10 mouse cellular contexts compared by ENCODE assay signal in the genomic region with DNA sequence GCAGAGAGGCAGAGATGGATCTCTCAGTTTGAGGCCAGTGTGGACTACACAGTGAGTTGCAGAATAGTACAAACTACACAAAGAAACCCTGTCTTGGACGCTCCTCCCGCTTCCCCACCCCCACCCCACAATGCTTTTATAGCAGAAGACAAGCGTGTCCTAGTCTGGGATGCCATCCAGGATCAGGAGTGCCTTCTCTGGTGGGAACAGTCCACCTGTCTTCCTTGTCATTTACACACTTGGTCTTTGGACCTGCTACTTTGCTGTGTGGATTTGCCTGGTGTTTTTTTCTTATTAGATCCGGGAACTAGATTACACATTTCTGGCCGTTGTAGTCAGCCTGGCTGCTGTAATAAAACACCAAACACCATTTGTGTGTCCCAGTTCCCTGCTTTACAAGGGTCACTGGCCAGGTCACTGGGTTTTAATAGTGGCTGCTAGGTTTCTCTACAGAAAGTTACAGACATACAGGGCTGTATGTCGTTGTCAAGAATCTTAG. TPM values are rescaled to one million over a fixed set of nuclear protein-coding genes. Genes with fewer than 3 reads are reported as not detected.
DNase-seq lines count a peak whose midpoint lies in the region; ATAC-seq lines count a peak whose summit lies in the region.
"Had no signal": no experiment of that assay in that cellular context is flagged by ENCODE, and none has a peak within 500 bp of the region (broad histone marks: within the 10 kb centered on the region; RNA-seq: fewer than 3 reads in every experiment).

No protein-coding gene starts in this region.

- no peak for ATAC-seq in heart, embryonic 15.5 days (replicated peaks; ENCODE audit: insufficient number of reproducible peaks, insufficient read depth, low FRiP score, low read depth)
- ATAC-seq in hindbrain, embryonic 16.5 days: peak; percentile 74
- peak; percentile 78 for ATAC-seq in neural tube, embryonic 14.5 days (ENCODE audit: low read depth)
- ATAC-seq: lung, postnatal 0 days had no signal

- no peak overlapping the region for H3K9ac ChIP-seq in heart, embryonic 15.5 days
- H3K9ac ChIP-seq in hindbrain, embryonic 16.5 days (ENCODE audit: low read depth, low read length): no peak overlapping the region
- no peak overlapping the region for H3K9ac ChIP-seq in neural tube, embryonic 14.5 days (replicated peaks; ENCODE audit: low read depth, low read length)

- H3K4me1 ChIP-seq in heart, embryonic 15.5 days (replicated peaks): peaks cover 14% of the 10 kb centered on the region; the same call in 1 of the 2 replicates
- no peaks in the 10 kb centered on the region for H3K4me1 ChIP-seq in hindbrain, embryonic 16.5 days (ENCODE audit: control insufficient read depth, insufficient read depth, low read depth, low read length)
- H3K4me1 ChIP-seq in neural tube, embryonic 14.5 days (ENCODE audit: control insufficient read depth, insufficient read depth, low read length): no peaks in the 10 kb centered on the region

- no peaks in the 10 kb centered on the region for H3K36me3 ChIP-seq in heart, embryonic 15.5 days
- no peaks in the 10 kb centered on the region for H3K36me3 ChIP-seq in hindbrain, embryonic 16.5 days (ENCODE audit: control insufficient read depth, insufficient read depth, low read length)
- H3K36me3 ChIP-seq in neural tube, embryonic 14.5 days (ENCODE audit: control insufficient read depth, insufficient read depth, low read length): no peaks in the 10 kb centered on the region

- DNase-seq in heart, postnatal 10 days: no peak
- peak; percentile 75 for DNase-seq in large intestine, adult 2 months (ENCODE audit: low read depth, low spot score)
- no peak for DNase-seq in thymus, postnatal 0 days (ENCODE audit: low spot score)
- no peak for DNase-seq in left cerebral cortex, postnatal 14 days (ENCODE audit: low spot score in 2 of 2)
- no peak for DNase-seq in thymus, postnatal 4 days

- H3K4me3 ChIP-seq in heart, embryonic 15.5 days: no peak overlapping the region
- H3K4me3 ChIP-seq in hindbrain, embryonic 16.5 days (ENCODE audit: low read length): no peak overlapping the region
- H3K4me3 ChIP-seq in neural tube, embryonic 14.5 days (ENCODE audit: low read depth, low read length): no peak overlapping the region

- 54% methylated on average over 6 of the region's 6 CpGs for WGBS in heart, embryonic 15.5 days
- 13% methylated on average over 6 of the region's 6 CpGs for WGBS in hindbrain, embryonic 16.5 days
- WGBS in large intestine, adult 2 months: 13% methylated on average over 6 of the region's 6 CpGs
- 8% methylated on average over 6 of the region's 6 CpGs for WGBS in neural tube, embryonic 14.5 days

- no peaks in the 10 kb centered on the region for H3K9me3 ChIP-seq in heart, embryonic 15.5 days (replicated peaks)
- H3K9me3 ChIP-seq in hindbrain, embryonic 16.5 days (ENCODE audit: control insufficient read depth, low read length): no peaks in the 10 kb centered on the region
- H3K9me3 ChIP-seq in neural tube, embryonic 14.5 days (ENCODE audit: control insufficient read depth, low read length): no peaks in the 10 kb centered on the region

- H3K27me3 ChIP-seq in heart, embryonic 15.5 days: no peaks in the 10 kb centered on the region
- no peaks in the 10 kb centered on the region for H3K27me3 ChIP-seq in hindbrain, embryonic 16.5 days (replicated peaks; ENCODE audit: control insufficient read depth, insufficient read depth, low read length)
- H3K27me3 ChIP-seq in neural tube, embryonic 14.5 days (ENCODE audit: control insufficient read depth, insufficient read depth, low read length): no peaks in the 10 kb centered on the region

- intact Hi-C loops in heart, postnatal 10 days (cut with DNase I): no loop called here
- intact Hi-C loops in left cerebral cortex, postnatal 14 days (cut with DNase I): no loop called here

- no peak overlapping the region for H3K4me2 ChIP-seq in heart, embryonic 15.5 days
- no peak overlapping the region for H3K4me2 ChIP-seq in hindbrain, embryonic 16.5 days (ENCODE audit: low read length)
- H3K4me2 ChIP-seq in neural tube, embryonic 14.5 days (ENCODE audit: low read depth, low read length): no peak overlapping the region

- H3K27ac ChIP-seq in heart, embryonic 15.5 days: peak overlapping the region; percentile 56
- H3K27ac ChIP-seq in hindbrain, embryonic 16.5 days (ENCODE audit: low read depth, low read length): peak overlapping the region; percentile 56; the same call in 1 of the 2 replicates
- H3K27ac ChIP-seq in neural tube, embryonic 14.5 days (ENCODE audit: low read depth, low read length): peak overlapping the region; percentile 16

RNA-seq across cellular contexts. Expression of a gene that starts 5.7 kb away (rescaled TPM):
- not detected in 2 replicates for polyA plus RNA-seq in heart, embryonic 15.5 days (2015; fragmentation: Nextera tagmentation; extraction: Ambion mirVana)
- not detected for total RNA-seq in heart, postnatal 10 days (2021)
- polyA plus RNA-seq in hindbrain, embryonic 16.5 days (2015; fragmentation: Nextera tagmentation; extraction: Ambion mirVana): 0.79 and 0.94 TPM in 2 replicates
- polyA plus RNA-seq in large intestine, adult 2 months (2012; rRNA removed): 0.30 and 0.35 TPM in 2 replicates
- not detected in 2 replicates for polyA plus RNA-seq in neural tube, embryonic 14.5 days (2014; fragmentation: Nextera tagmentation; extraction: Ambion mirVana)
- polyA plus RNA-seq in thymus, postnatal 0 days (2015; fragmentation: Nextera tagmentation; extraction: Ambion mirVana): 0.82 and 1.2 TPM in 2 replicates
- total RNA-seq in left cerebral cortex, postnatal 14 days (2021): not detected
- total RNA-seq: layer of hippocampus, postnatal 14 days had no signal
- polyA plus RNA-seq: lung, postnatal 0 days had no signal

RNA-seq across cellular contexts. Expression of a gene that starts 10.8 kb away (rescaled TPM):
- 0.06 and 0.25 TPM in 2 replicates for polyA plus RNA-seq in heart, embryonic 15.5 days (2015; fragmentation: Nextera tagmentation; extraction: Ambion mirVana)
- total RNA-seq in heart, postnatal 10 days (2021): under 1 TPM; 0.15 to 0.22 TPM
- polyA plus RNA-seq in hindbrain, embryonic 16.5 days (2015; fragmentation: Nextera tagmentation; extraction: Ambion mirVana): 0.19 and 0.20 TPM in 2 replicates
- polyA plus RNA-seq in large intestine, adult 2 months (2012; rRNA removed): 0.77 and 0.86 TPM in 2 replicates
- polyA plus RNA-seq in neural tube, embryonic 14.5 days (2014; fragmentation: Nextera tagmentation; extraction: Ambion mirVana): 0.10 and 0.11 TPM in 2 replicates
- polyA plus RNA-seq in thymus, postnatal 0 days (2015; fragmentation: Nextera tagmentation; extraction: Ambion mirVana): 0.27 and 0.39 TPM in 2 replicates
- under 1 TPM; 0.32 to 0.33 TPM for total RNA-seq in left cerebral cortex, postnatal 14 days (2021)

RNA-seq across cellular contexts. Expression of a gene that starts 22.9 kb away (rescaled TPM):
- 15.3 and 17.0 TPM in 2 replicates for polyA plus RNA-seq in heart, embryonic 15.5 days (2015; fragmentation: Nextera tagmentation; extraction: Ambion mirVana)
- total RNA-seq in heart, postnatal 10 days (2021): 1 to 10 TPM; 7.5 to 7.9 TPM
- 12.9 and 14.8 TPM in 2 replicates for polyA plus RNA-seq in hindbrain, embryonic 16.5 days (2015; fragmentation: Nextera tagmentation; extraction: Ambion mirVana)
- polyA plus RNA-seq in large intestine, adult 2 months (2012; rRNA removed): 6.6 and 7.0 TPM in 2 replicates
- 9.8 and 11.6 TPM in 2 replicates for polyA plus RNA-seq in neural tube, embryonic 14.5 days (2014; fragmentation: Nextera tagmentation; extraction: Ambion mirVana)
- polyA plus RNA-seq in thymus, postnatal 0 days (2015; fragmentation: Nextera tagmentation; extraction: Ambion mirVana): 23.4 and 25.1 TPM in 2 replicates
- total RNA-seq in left cerebral cortex, postnatal 14 days (2021): 1 to 10 TPM; 8.5 to 8.9 TPM

RNA-seq across cellular contexts. Expression of a gene that starts 31.1 kb away (rescaled TPM):
- polyA plus RNA-seq in heart, embryonic 15.5 days (2015; fragmentation: Nextera tagmentation; extraction: Ambion mirVana): 29.4 and 31.2 TPM in 2 replicates
- 100 to 1,000 TPM; 211 to 235 TPM for total RNA-seq in heart, postnatal 10 days (2021)
- 35.0 and 39.1 TPM in 2 replicates for polyA plus RNA-seq in hindbrain, embryonic 16.5 days (2015; fragmentation: Nextera tagmentation; extraction: Ambion mirVana)
- polyA plus RNA-seq in large intestine, adult 2 months (2012; rRNA removed): 174 and 229 TPM in 2 replicates
- polyA plus RNA-seq in neural tube, embryonic 14.5 days (2014; fragmentation: Nextera tagmentation; extraction: Ambion mirVana): 37.6 and 48.8 TPM in 2 replicates
- polyA plus RNA-seq in thymus, postnatal 0 days (2015; fragmentation: Nextera tagmentation; extraction: Ambion mirVana): 31.6 and 34.9 TPM in 2 replicates
- 100 to 1,000 TPM; 185 to 190 TPM for total RNA-seq in left cerebral cortex, postnatal 14 days (2021)

RNA-seq across cellular contexts. Expression of a gene that starts 44.4 kb away (rescaled TPM):
- 93.2 and 106 TPM in 2 replicates for polyA plus RNA-seq in heart, embryonic 15.5 days (2015; fragmentation: Nextera tagmentation; extraction: Ambion mirVana)
- 100 to 1,000 TPM in 1 of 2 experiments, 10 to 100 TPM in 1; 95.3 to 104 TPM for total RNA-seq in heart, postnatal 10 days (2021)
- 50.2 and 50.7 TPM in 2 replicates for polyA plus RNA-seq in hindbrain, embryonic 16.5 days (2015; fragmentation: Nextera tagmentation; extraction: Ambion mirVana)
- 41.7 and 49.4 TPM in 2 replicates for polyA plus RNA-seq in large intestine, adult 2 months (2012; rRNA removed)
- 36.3 and 39.1 TPM in 2 replicates for polyA plus RNA-seq in neural tube, embryonic 14.5 days (2014; fragmentation: Nextera tagmentation; extraction: Ambion mirVana)
- polyA plus RNA-seq in thymus, postnatal 0 days (2015; fragmentation: Nextera tagmentation; extraction: Ambion mirVana): 35.2 and 41.6 TPM in 2 replicates
- total RNA-seq in left cerebral cortex, postnatal 14 days (2021): 10 to 100 TPM; 41.0 to 48.8 TPM
